Mouse (Mus musculus) midbrain, embryonic 13.5 days (tissue): ENCODE data around the gene Snx14. TPM values are rescaled to one million over a fixed set of nuclear protein-coding genes. Genes with fewer than 3 reads are reported as not detected.

Experiments
- ATAC-seq: fragments of 200-750 bp; cut with Nextera tagmentation; 2 replicates; pipeline ENCODE4 v1.8.0; 2017; ENCODE audit warnings: mild to moderate bottlenecking, moderate TSS enrichment, moderate library complexity
- H3K27ac ChIP-seq: fragments of 300-500 bp; sonication (generic); 2 replicates; pipeline ENCODE4 v1.5.1; 2015; ENCODE audit warnings: inconsistent platforms, mild to moderate bottlenecking, moderate library complexity
- H3K27me3 ChIP-seq: fragments of 300-500 bp; sonication (generic); 2 replicates; pipeline ENCODE4 v1.6.1; 2015; ENCODE audit warnings: mild to moderate bottlenecking, inconsistent platforms
- H3K36me3 ChIP-seq: fragments of 300-500 bp; sonication (generic); 2 replicates; pipeline ENCODE4 v1.6.1; 2015; ENCODE audit warnings: mild to moderate bottlenecking, inconsistent platforms
- H3K4me1 ChIP-seq: fragments of 300-500 bp; sonication (generic); replicated peaks from 2 replicates; pipeline ENCODE4 v1.6.1; 2015; ENCODE audit warnings: inconsistent platforms
- H3K4me2 ChIP-seq: fragments of 300-500 bp; sonication (generic); replicated peaks from 2 replicates; pipeline ENCODE4 v1.6.1; 2015; ENCODE audit warnings: moderate library complexity, mild to moderate bottlenecking, inconsistent platforms
- H3K4me3 ChIP-seq: fragments of 300-500 bp; sonication (generic); replicated peaks from 2 replicates; pipeline ENCODE4 v1.5.1; 2015; ENCODE audit warnings: mild to moderate bottlenecking, inconsistent platforms
- H3K9ac ChIP-seq: fragments of 300-500 bp; sonication (generic); replicated peaks from 2 replicates; pipeline ENCODE4 v1.6.1; 2015; ENCODE audit warnings: mild to moderate bottlenecking, inconsistent platforms
- H3K9me3 ChIP-seq: fragments of 300-500 bp; sonication (generic); 2 replicates; pipeline ENCODE4 v1.6.1; 2016; ENCODE audit warnings: mild to moderate bottlenecking, inconsistent platforms
- WGBS: fragments of 180-500 bp; shearing (Covaris S2); methylation state at CpG from one replicate; pipeline ENCODE4 v1.1.7; 2015; 5-methylcytosine and 5-hydroxymethylcytosine counted together
- polyA plus RNA-seq: library from polyadenylated mRNA; unstranded; fragments of >200 nt; fragmentation: Nextera tagmentation; extraction: Ambion mirVana; gene quantifications from 2 replicates; pipeline ENCODE4 v1.2.1, GENCODE M21; 2015

Gene Snx14
- polyA plus RNA-seq, 1 experiment from 2014 or later = 26.5 TPM

- peaks cover 44% of the 10 kb centered on the region for H3K36me3 ChIP-seq
- H3K4me1 ChIP-seq = no peaks in the 10 kb centered on the region
- H3K27me3 ChIP-seq = no peaks in the 10 kb centered on the region
- no peaks in the 10 kb centered on the region for H3K9me3 ChIP-seq
- no peak overlapping the region for H3K4me3 ChIP-seq
- 85% methylated on average over 3 of the region's 3 CpGs for WGBS
- no peak overlapping the region for H3K9ac ChIP-seq
- no peak for ATAC-seq
- H3K27ac ChIP-seq = no peak overlapping the region
- no peak overlapping the region for H3K4me2 ChIP-seq
Observed at GRCm38 (mm10) chr9:88379057-88379456, 59.7 kb downstream of the Snx14 start.

GRCm38 (mm10) chr9:88377483-88377882 is 61.3 kb downstream of the Snx14 start:
- H3K36me3 ChIP-seq = peaks cover 32% of the 10 kb centered on the region
- no peaks in the 10 kb centered on the region for H3K4me1 ChIP-seq
- no peak overlapping the region for H3K4me3 ChIP-seq
- no peak overlapping the region for H3K9ac ChIP-seq
- H3K27me3 ChIP-seq = no peaks in the 10 kb centered on the region
- H3K27ac ChIP-seq = no peak overlapping the region
- H3K4me2 ChIP-seq = no peak overlapping the region
- H3K9me3 ChIP-seq = no peaks in the 10 kb centered on the region
- no peak for ATAC-seq
- WGBS = 80% methylated on average over 5 of the region's 5 CpGs

- no peak overlapping the region for H3K4me3 ChIP-seq
- H3K4me2 ChIP-seq = no peak overlapping the region
- no peaks in the 10 kb centered on the region for H3K9me3 ChIP-seq
- 0 out of 2 replicates have a peak, but pooled peaks cover 7% of the 10 kb centered on the region for H3K36me3 ChIP-seq
- H3K27me3 ChIP-seq = no peaks in the 10 kb centered on the region
- H3K4me1 ChIP-seq = no peaks in the 10 kb centered on the region
- no peak for ATAC-seq
- WGBS = 87% methylated on average over 2 of the region's 2 CpGs
- no peak overlapping the region for H3K27ac ChIP-seq
- no peak overlapping the region for H3K9ac ChIP-seq
Observed at GRCm38 (mm10) chr9:88373001-88373400, 65.8 kb downstream of the Snx14 start.

- ATAC-seq = no peak
- Histone ChIP-seq H3K9ac (no peak overlapping the region), H3K4me1 (no peaks in the 10 kb centered on the region), H3K4me3 (no peak overlapping the region), H3K27ac (no peak overlapping the region), H3K4me2 (no peak overlapping the region), H3K9me3 (no peaks in the 10 kb centered on the region), H3K27me3 (no peaks in the 10 kb centered on the region), H3K36me3 (0 out of 2 replicates have a peak, but pooled peaks cover 5% of the 10 kb centered on the region)
- WGBS = 89% methylated on average over 2 of the region's 2 CpGs
Observed at GRCm38 (mm10) chr9:88371201-88371600, 67.6 kb downstream of the Snx14 start.

- Histone ChIP-seq H3K4me2 (no peak overlapping the region), H3K9me3 (no peaks in the 10 kb centered on the region), H3K4me3 (no peak overlapping the region), H3K9ac (no peak overlapping the region), H3K4me1 (no peaks in the 10 kb centered on the region), H3K36me3 (0 out of 2 replicates have a peak, but pooled peaks cover 5% of the 10 kb centered on the region), H3K27ac (no peak overlapping the region), H3K27me3 (no peaks in the 10 kb centered on the region)
- no peak for ATAC-seq
- WGBS = 94% methylated on average over 2 of the region's 2 CpGs
Observed at GRCm38 (mm10) chr9:88369666-88370065, 69.1 kb downstream of the Snx14 start.

- H3K4me2 ChIP-seq = no peak overlapping the region
- 92% methylated on average over 5 of the region's 5 CpGs for WGBS
- H3K36me3 ChIP-seq = 0 out of 2 replicates have a peak, but pooled peaks cover 4% of the 10 kb centered on the region
Observed at GRCm38 (mm10) chr9:88368476-88368875, 70.3 kb downstream of the Snx14 start.

GRCm38 (mm10) chr9:88367751-88368150 is 71.0 kb downstream of the Snx14 start:
- Histone ChIP-seq H3K27ac (no peak overlapping the region), H3K36me3 (0 out of 2 replicates have a peak, but pooled peaks cover 4% of the 10 kb centered on the region)

More at GRCm38 (mm10) chr9:88368476-88368875, 70.3 kb downstream of the Snx14 start:
- Histone ChIP-seq H3K9me3 (no peaks in the 10 kb centered on the region), H3K4me1 (no peaks in the 10 kb centered on the region), H3K27me3 (no peaks in the 10 kb centered on the region), H3K9ac (no peak overlapping the region), H3K4me3 (no peak overlapping the region), H3K27ac (no peak overlapping the region)
- no peak for ATAC-seq

GRCm38 (mm10) chr9:88367322-88367721 is 71.4 kb downstream of the Snx14 start:
- no peaks in the 10 kb centered on the region for H3K27me3 ChIP-seq
- H3K9me3 ChIP-seq = no peaks in the 10 kb centered on the region
- WGBS = 85% methylated on average over 5 of the region's 5 CpGs
- H3K4me2 ChIP-seq = no peak overlapping the region
- ATAC-seq = no peak
- H3K4me3 ChIP-seq = no peak overlapping the region
- H3K4me1 ChIP-seq = 0 out of 2 replicates have a peak, but pooled peaks cover 3% of the 10 kb centered on the region
- H3K27ac ChIP-seq = no peak overlapping the region
- H3K9ac ChIP-seq = no peak overlapping the region
- 0 out of 2 replicates have a peak, but pooled peaks cover 4% of the 10 kb centered on the region for H3K36me3 ChIP-seq

More at GRCm38 (mm10) chr9:88367751-88368150, 71.0 kb downstream of the Snx14 start:
- WGBS = 39% methylated on average over 1 of the region's 1 CpGs
- no peak for ATAC-seq
- H3K27me3 ChIP-seq = no peaks in the 10 kb centered on the region
- no peak overlapping the region for H3K4me2 ChIP-seq
- no peak overlapping the region for H3K4me3 ChIP-seq
- H3K4me1 ChIP-seq = no peaks in the 10 kb centered on the region
- H3K9me3 ChIP-seq = no peaks in the 10 kb centered on the region
- H3K9ac ChIP-seq = no peak overlapping the region

GRCm38 (mm10) chr9:88366819-88367218 is 71.9 kb downstream of the Snx14 start:
- ATAC-seq = no peak
- no peak overlapping the region for H3K4me2 ChIP-seq
- no peak overlapping the region for H3K27ac ChIP-seq
- WGBS = 96% methylated on average over 4 of the region's 4 CpGs
- H3K4me1 ChIP-seq = 0 out of 2 replicates have a peak, but pooled peaks cover 6% of the 10 kb centered on the region
- H3K9me3 ChIP-seq = no peaks in the 10 kb centered on the region
- 0 out of 2 replicates have a peak, but pooled peaks cover 4% of the 10 kb centered on the region for H3K36me3 ChIP-seq
- no peak overlapping the region for H3K9ac ChIP-seq
- H3K4me3 ChIP-seq = no peak overlapping the region
- H3K27me3 ChIP-seq = no peaks in the 10 kb centered on the region

GRCm38 (mm10) chr9:88366308-88366707 is 72.5 kb downstream of the Snx14 start:
- Histone ChIP-seq H3K4me3 (no peak overlapping the region), H3K9me3 (no peaks in the 10 kb centered on the region), H3K9ac (no peak overlapping the region), H3K36me3 (0 out of 2 replicates have a peak, but pooled peaks cover 4% of the 10 kb centered on the region), H3K4me2 (no peak overlapping the region), H3K4me1 (0 out of 2 replicates have a peak, but pooled peaks cover 6% of the 10 kb centered on the region), H3K27me3 (no peaks in the 10 kb centered on the region), H3K27ac (no peak overlapping the region)
- WGBS = 76% methylated on average over 4 of the region's 4 CpGs
- no peak for ATAC-seq

GRCm38 (mm10) chr9:88363102-88363501 is 75.7 kb downstream of the Snx14 start:
- Histone ChIP-seq H3K4me1 (0 out of 2 replicates have a peak, but pooled peaks cover 6% of the 10 kb centered on the region), H3K4me2 (no peak overlapping the region), H3K27ac (no peak overlapping the region), H3K36me3 (0 out of 2 replicates have a peak, but pooled peaks cover 4% of the 10 kb centered on the region), H3K4me3 (no peak overlapping the region), H3K9ac (no peak overlapping the region), H3K9me3 (no peaks in the 10 kb centered on the region), H3K27me3 (no peaks in the 10 kb centered on the region)
- WGBS = 91% methylated on average over 3 of the region's 3 CpGs
- ATAC-seq = no peak

- 0 out of 2 replicates have a peak, but pooled peaks cover 4% of the 10 kb centered on the region for H3K36me3 ChIP-seq
Observed at GRCm38 (mm10) chr9:88362055-88362850, 76.5 kb downstream of the Snx14 start.

More at GRCm38 (mm10) chr9:88362055-88362850, 76.5 kb downstream of the Snx14 start:
- WGBS = 33% methylated on average over 5 of the region's 5 CpGs
- H3K27me3 ChIP-seq = no peaks in the 10 kb centered on the region
- no peak overlapping the region for H3K4me2 ChIP-seq
- no peak overlapping the region for H3K4me3 ChIP-seq
- peak; percentile 55 for ATAC-seq
- H3K4me1 ChIP-seq = 0 out of 2 replicates have a peak, but pooled peaks cover 6% of the 10 kb centered on the region
- H3K27ac ChIP-seq = 0 out of 2 replicates have a peak overlapping the region, but pooled peaks have one; percentile 14
- H3K9me3 ChIP-seq = no peaks in the 10 kb centered on the region
- no peak overlapping the region for H3K9ac ChIP-seq
